Mouse (Mus musculus) ES-E14 (cell line): ENCODE measurements around the gene Med24.

Experiments
- CHD2 ChIP-seq: IDR thresholded peaks from 2 replicates; pipeline ENCODE4 v1.6.1; 2014; ENCODE audit warnings: mild to moderate bottlenecking, low read depth, low read length, inconsistent platforms
- HCFC1 ChIP-seq: IDR thresholded peaks from 2 replicates; pipeline ENCODE4 v1.6.1; 2012; ENCODE audit warnings: low read length, inconsistent platforms, borderline replicate concordance; ENCODE audit not compliant: insufficient read depth
- ZC3H11A ChIP-seq: IDR thresholded peaks from 2 replicates; pipeline ENCODE4 v1.6.1; 2012; ENCODE audit warnings: low read depth, mild to moderate bottlenecking, inconsistent platforms, low read length, borderline replicate concordance
- ZNF384 ChIP-seq: IDR thresholded peaks from 2 replicates; pipeline ENCODE4 v1.6.1; 2012; ENCODE audit warnings: low read depth, low read length, inconsistent platforms

DNA sequence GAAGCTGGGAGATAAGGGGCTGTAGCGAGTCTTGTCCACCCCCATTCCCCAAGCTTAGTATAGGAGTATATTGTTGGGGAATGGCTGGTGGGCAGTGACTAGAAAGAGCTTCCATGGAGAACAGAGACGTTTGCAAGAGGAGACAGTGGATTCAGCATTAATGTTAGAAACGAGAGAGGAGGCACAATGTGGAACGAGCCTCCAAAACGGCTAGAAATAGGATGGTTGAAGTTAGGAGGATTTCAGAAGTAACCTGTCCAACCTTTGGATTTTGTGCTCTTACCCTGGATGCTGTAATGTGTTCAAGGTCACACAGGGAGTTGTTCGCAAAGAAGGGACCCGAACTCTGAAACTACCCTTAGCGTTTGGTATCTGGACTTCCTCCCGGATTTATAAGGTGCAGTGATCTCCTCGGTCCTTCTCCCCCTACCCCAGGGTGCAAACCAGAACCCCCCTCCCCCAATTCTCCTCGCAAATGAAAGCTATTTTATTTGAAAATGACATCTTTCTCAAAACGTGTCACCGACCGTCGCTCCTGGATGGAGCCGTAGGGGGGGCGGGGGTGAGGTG is 11.9 kb upstream of the Med24 start:
- TF ChIP-seq CHD2 (no peak), ZC3H11A (no peak), HCFC1 (no peak), ZNF384 (no peak)
